Mouse (Mus musculus) central nervous system, embryonic 18 days (tissue): ENCODE results near the gene Trpc5. TPM values are rescaled to one million over a fixed set of nuclear protein-coding genes. Genes with fewer than 3 reads are reported as not detected.

Experiments
- polyA plus RNA-seq: library from polyadenylated mRNA; depleted of rRNA; stranded (reverse); fragments of >200 nt; gene quantifications from 2 replicates; pipeline ENCODE4 v1.2.3, GENCODE M21; 2012; rRNA removed

Gene Trpc5
- polyA plus RNA-seq: 3.4 and 3.6 TPM in 2 replicates

GRCm38 (mm10) chrX:144688142-144688206 is at the start of gene Trpc5:
Trpc5 (minus strand) TSS chrX:144688180.

GRCm38 (mm10) chrX:144688207-144689118 is 483 bp upstream of the Trpc5 start, which contains the start of gene Rtl4:
Rtl4 (plus strand) TSS chrX:144688907.

GRCm38 (mm10) chrX:144456281-144456680 is 231.7 kb downstream of the Trpc5 start, which contains the start of gene Trpc5os:
Trpc5os (plus strand) TSS chrX:144456581.

Other genes starting within 250 kb of the Trpc5 start
- 0.03 TPM in 1 of 2 replicates, not detected in the other for gene Trpc5os, start 231.6 kb downstream of the Trpc5 start, polyA plus RNA-seq
- gene Rtl4, start 727 bp upstream of the Trpc5 start, polyA plus RNA-seq: 1.1 TPM in 2 replicates